Mouse (Mus musculus) C2C12 (cell line): ENCODE results near the gene Rab11fip2. TPM values are rescaled to one million over a fixed set of nuclear protein-coding genes. Genes with fewer than 3 reads are reported as not detected.

Source experiments
- H3K27me3 ChIP-seq: one replicate; pipeline ENCODE4 v1.6.1; 2011; ENCODE audit not compliant: control insufficient read depth, insufficient read depth, insufficient read length
- H3K36me3 ChIP-seq: one replicate; pipeline ENCODE4 v1.6.1; 2011; ENCODE audit not compliant: control insufficient read depth, insufficient read depth
- H3K4me3 ChIP-seq: one replicate; pipeline ENCODE4 v1.5.1; 2011; ENCODE audit warnings: mild to moderate bottlenecking, control low read depth; ENCODE audit not compliant: poor library complexity, insufficient read depth, severe bottlenecking
- H3K79me2 ChIP-seq: one replicate; pipeline ENCODE4 v1.6.1; 2011; ENCODE audit not compliant: control insufficient read depth, insufficient read depth
- H3K79me3 ChIP-seq: one replicate; pipeline ENCODE4 v1.6.1; 2011; ENCODE audit warnings: low read depth, control low read depth
- H3ac ChIP-seq: one replicate; pipeline ENCODE3; 2011; ENCODE audit warnings: low read depth; ENCODE audit not compliant: control insufficient read depth, insufficient read length
- CEBPB ChIP-seq: IDR thresholded peaks from one replicate; pipeline ENCODE4 v1.6.1; 2011; ENCODE audit warnings: low read depth, mild to moderate bottlenecking, control low read depth, moderate library complexity
- CTCF ChIP-seq: IDR thresholded peaks from one replicate; pipeline ENCODE4 v1.5.1; 2011; ENCODE audit not compliant: control insufficient read depth, insufficient read depth, insufficient read length
- FOSL1 ChIP-seq: IDR thresholded peaks from one replicate; pipeline ENCODE4 v1.8.0; 2011; ENCODE audit warnings: mild to moderate bottlenecking, low read length; ENCODE audit not compliant: poor library complexity, insufficient read depth, severe bottlenecking
- MAX ChIP-seq: IDR thresholded peaks from one replicate; pipeline ENCODE4 v1.6.1; 2011; ENCODE audit warnings: mild to moderate bottlenecking, control low read depth
- MYOD1 ChIP-seq: IDR thresholded peaks from one replicate; pipeline ENCODE4 v1.6.1; 2011; ENCODE audit warnings: low read depth; ENCODE audit not compliant: control insufficient read depth, insufficient read length
- MYOG ChIP-seq: IDR thresholded peaks from one replicate; pipeline ENCODE4 v1.6.1; 2011; ENCODE audit not compliant: control insufficient read depth, insufficient read length; ENCODE audit errors: extremely low read depth
- USF1 ChIP-seq: IDR thresholded peaks from one replicate; pipeline ENCODE4 v1.6.1; 2011; ENCODE audit warnings: low read depth, mild to moderate bottlenecking, control low read depth, moderate library complexity
- polyA plus RNA-seq: library from polyadenylated mRNA; unstranded; fragments of >200 nt; fragmentation: generic; extraction: Trizol; gene quantifications from one replicate; pipeline ENCODE4 v1.2.1, GENCODE M21; 2012; ENCODE audit warnings: missing spikeins

Gene Rab11fip2
- polyA plus RNA-seq, 1 experiment, result 0.95 TPM

GRCm38 (mm10) chr19:59887866-59888265, 55.6 kb downstream of the Rab11fip2 start:
- H3K79me2 ChIP-seq, result no peaks in the 10 kb centered on the region
- H3K27me3 ChIP-seq, result no peaks in the 10 kb centered on the region
- no peaks in the 10 kb centered on the region for H3K79me3 ChIP-seq
- no peak overlapping the region for H3K4me3 ChIP-seq
- no peak overlapping the region for H3ac ChIP-seq
- no peaks in the 10 kb centered on the region for H3K36me3 ChIP-seq
- TF ChIP-seq MAX, result no peak
- no peak for TF ChIP-seq USF1
- TF ChIP-seq CEBPB, result no peak
- no peak for TF ChIP-seq MYOD1
- no peak for TF ChIP-seq MYOG
- no peak for TF ChIP-seq CTCF
- TF ChIP-seq FOSL1, result no peak

GRCm38 (mm10) chr19:59885301-59885700, 58.2 kb downstream of the Rab11fip2 start:
- no peak overlapping the region for H3K4me3 ChIP-seq
- no peaks in the 10 kb centered on the region for H3K27me3 ChIP-seq
- no peaks in the 10 kb centered on the region for H3K36me3 ChIP-seq
- no peak overlapping the region for H3ac ChIP-seq
- H3K79me2 ChIP-seq, result no peaks in the 10 kb centered on the region
- H3K79me3 ChIP-seq, result no peaks in the 10 kb centered on the region
- TF ChIP-seq USF1 (no peak), CEBPB (no peak), CTCF (no peak), MAX (no peak), MYOD1 (no peak), MYOG (no peak), FOSL1 (no peak)

GRCm38 (mm10) chr19:59877238-59877637, 66.2 kb downstream of the Rab11fip2 start:
- TF ChIP-seq MYOD1 (no peak), CTCF (no peak), MYOG (no peak), FOSL1 (no peak), USF1 (no peak), CEBPB (no peak), MAX (no peak)

GRCm38 (mm10) chr19:59866666-59867065, 76.8 kb downstream of the Rab11fip2 start:
- no peaks in the 10 kb centered on the region for H3K79me3 ChIP-seq

More at GRCm38 (mm10) chr19:59877238-59877637, 66.2 kb downstream of the Rab11fip2 start:
- Histone ChIP-seq H3K79me2 (no peaks in the 10 kb centered on the region), H3K27me3 (no peaks in the 10 kb centered on the region), H3K4me3 (no peak overlapping the region), H3K36me3 (no peaks in the 10 kb centered on the region), H3ac (no peak overlapping the region), H3K79me3 (no peaks in the 10 kb centered on the region)

GRCm38 (mm10) chr19:59862423-59862822, 81.0 kb downstream of the Rab11fip2 start:
- H3K27me3 ChIP-seq, result no peaks in the 10 kb centered on the region
- TF ChIP-seq USF1, result no peak
- no peak for TF ChIP-seq FOSL1
- no peak for TF ChIP-seq CTCF
- no peak for TF ChIP-seq MYOG
- TF ChIP-seq MYOD1, result no peak
- TF ChIP-seq CEBPB, result no peak
- TF ChIP-seq MAX, result no peak

More at GRCm38 (mm10) chr19:59866666-59867065, 76.8 kb downstream of the Rab11fip2 start:
- no peaks in the 10 kb centered on the region for H3K79me2 ChIP-seq
- no peak overlapping the region for H3K4me3 ChIP-seq
- TF ChIP-seq CEBPB (no peak), MYOG (no peak)
- H3K36me3 ChIP-seq, result no peaks in the 10 kb centered on the region
- no peak overlapping the region for H3ac ChIP-seq
- no peaks in the 10 kb centered on the region for H3K27me3 ChIP-seq

GRCm38 (mm10) chr19:59860799-59861198, 82.7 kb downstream of the Rab11fip2 start:
- H3K79me2 ChIP-seq, result no peaks in the 10 kb centered on the region
- no peak overlapping the region for H3K4me3 ChIP-seq
- H3K27me3 ChIP-seq, result no peaks in the 10 kb centered on the region
- no peak overlapping the region for H3ac ChIP-seq
- H3K36me3 ChIP-seq, result no peaks in the 10 kb centered on the region
- H3K79me3 ChIP-seq, result no peaks in the 10 kb centered on the region
- TF ChIP-seq MYOD1 (no peak), MAX (no peak), MYOG (no peak), FOSL1 (no peak), CEBPB (no peak)

More at GRCm38 (mm10) chr19:59862423-59862822, 81.0 kb downstream of the Rab11fip2 start:
- Histone ChIP-seq H3K79me3 (no peaks in the 10 kb centered on the region), H3ac (no peak overlapping the region), H3K36me3 (no peaks in the 10 kb centered on the region), H3K4me3 (no peak overlapping the region), H3K79me2 (no peaks in the 10 kb centered on the region)
